Mouse (Mus musculus): ENCODE data around the gene 4931428F04Rik. TPM values are rescaled to one million over a fixed set of nuclear protein-coding genes. Genes with fewer than 3 reads are reported as not detected.

4931428F04Rik gene
- total and polyA plus RNA-seq, 2 experiments from 2014 or later = 70.9 to 146 TPM

- Histone ChIP-seq H3K9me3 (ENCODE audit: low read length) (no peaks in the 10 kb centered on the region), H3K27me3 (ENCODE audit: insufficient read depth, low read length) (peaks cover 53% of the 10 kb centered on the region)
- WGBS = 60% methylated on average over 7 of the region's 7 CpGs
These were observed 29.1 kb downstream of the 4931428F04Rik start for GRCm38 (mm10) chr8:105260371-105261099.

GRCm38 (mm10) chr8:105259721-105260320 is 29.8 kb downstream of the 4931428F04Rik start:
- peak; percentile 97 for TF ChIP-seq CTCF (IDR thresholded peaks at IDR 0.05; ENCODE audit: low read depth)
- WGBS = 3% methylated on average over 30 of the region's 30 CpGs

More at GRCm38 (mm10) chr8:105260371-105261099, 29.1 kb downstream of the 4931428F04Rik start:
- no peaks in the 10 kb centered on the region for H3K4me1 ChIP-seq (ENCODE audit: insufficient read depth)
- no peak overlapping the region for H3K27ac ChIP-seq (ENCODE audit: low read depth, low read length)
- H3K9ac ChIP-seq = no peak overlapping the region
- no peak overlapping the region for H3K4me2 ChIP-seq (ENCODE audit: low read depth)
- no peak overlapping the region for H3K4me3 ChIP-seq (ENCODE audit: low read depth, low read length)
- ATAC-seq (no peak), DNase-seq (no peak)
- H3K36me3 ChIP-seq (ENCODE audit: insufficient read depth) = no peaks in the 10 kb centered on the region
- no peak for TF ChIP-seq CTCF (IDR thresholded peaks at IDR 0.05; ENCODE audit: low read depth)

GRCm38 (mm10) chr8:105258911-105259720 is 30.5 kb downstream of the 4931428F04Rik start:
- no peak for DNase-seq
- WGBS = 3% methylated on average over 55 of the region's 55 CpGs
- no peak overlapping the region for H3K27ac ChIP-seq (ENCODE audit: low read depth, low read length)
- ATAC-seq = peak; percentile 19
- peak overlapping the region; percentile 64 for H3K4me2 ChIP-seq (ENCODE audit: low read depth)
- peaks cover 48% of the 10 kb centered on the region for H3K27me3 ChIP-seq (ENCODE audit: insufficient read depth, low read length)
- peaks cover 4% of the 10 kb centered on the region for H3K4me1 ChIP-seq (ENCODE audit: insufficient read depth)
- H3K4me3 ChIP-seq (ENCODE audit: low read depth, low read length) = peak overlapping the region; percentile 36
- H3K9ac ChIP-seq = peak overlapping the region; percentile 33; the same call in 1 of the 2 replicates
- TF ChIP-seq CTCF (IDR thresholded peaks at IDR 0.05; ENCODE audit: low read depth) = peak; percentile 54
- H3K36me3 ChIP-seq (ENCODE audit: insufficient read depth) = no peaks in the 10 kb centered on the region
- no peaks in the 10 kb centered on the region for H3K9me3 ChIP-seq (ENCODE audit: low read length)

More at GRCm38 (mm10) chr8:105259721-105260320, 29.8 kb downstream of the 4931428F04Rik start:
- H3K9ac ChIP-seq = peak overlapping the region; percentile 33; the same call in 1 of the 2 replicates
- peak overlapping the region; percentile 36 for H3K4me3 ChIP-seq (ENCODE audit: low read depth, low read length)
- H3K4me1 ChIP-seq (ENCODE audit: insufficient read depth) = peaks cover 2% of the 10 kb centered on the region
- H3K4me2 ChIP-seq (ENCODE audit: low read depth) = peak overlapping the region; percentile 64
- ATAC-seq (peak; percentile 62), DNase-seq (peak; percentile 79)
- H3K27ac ChIP-seq (ENCODE audit: low read depth, low read length) = no peak overlapping the region
- H3K27me3 ChIP-seq (ENCODE audit: insufficient read depth, low read length) = peaks cover 48% of the 10 kb centered on the region
- no peaks in the 10 kb centered on the region for H3K36me3 ChIP-seq (ENCODE audit: insufficient read depth)
- no peaks in the 10 kb centered on the region for H3K9me3 ChIP-seq (ENCODE audit: low read length)

- H3K27me3 ChIP-seq (ENCODE audit: insufficient read depth, low read length) = peaks cover 44% of the 10 kb centered on the region
- H3K27ac ChIP-seq (ENCODE audit: low read depth, low read length) = no peak overlapping the region
- no peak for TF ChIP-seq CTCF (IDR thresholded peaks at IDR 0.05; ENCODE audit: low read depth)
- H3K4me3 ChIP-seq (ENCODE audit: low read depth, low read length) = no peak overlapping the region
- peaks cover 10% of the 10 kb centered on the region; the same call in 1 of the 2 replicates for H3K36me3 ChIP-seq (ENCODE audit: insufficient read depth)
- H3K4me2 ChIP-seq (ENCODE audit: low read depth) = no peak overlapping the region
- H3K9ac ChIP-seq = no peak overlapping the region
- no peaks in the 10 kb centered on the region for H3K9me3 ChIP-seq (ENCODE audit: low read length)
- DNase-seq (no peak), ATAC-seq (no peak)
- WGBS = 69% methylated on average over 7 of the region's 7 CpGs
- peaks cover 4% of the 10 kb centered on the region for H3K4me1 ChIP-seq (ENCODE audit: insufficient read depth)
These were observed 32.1 kb downstream of the 4931428F04Rik start for GRCm38 (mm10) chr8:105257318-105258114.

GRCm38 (mm10) chr8:105254966-105255350 is 34.7 kb downstream of the 4931428F04Rik start, which contains the start of gene B3gnt9:
Gene B3gnt9, minus strand, starts transcription at chr8:105255153.
- DNase-seq = no peak
- Histone ChIP-seq H3K4me2 (ENCODE audit: low read depth) (peak within 1 kb of the TSS; percentile 92), H3K27ac (ENCODE audit: low read depth, low read length) (no peak within 1 kb of the TSS)

More at GRCm38 (mm10) chr8:105254966-105255350, 34.7 kb downstream of the 4931428F04Rik start, which contains the start of gene B3gnt9:
- ATAC-seq = 0 out of 2 replicates have a peak, but pooled peaks have one; percentile 17
- peaks cover 4% of the 10 kb centered on the region for H3K4me1 ChIP-seq (ENCODE audit: insufficient read depth)
- peak within 1 kb of the TSS; percentile 56 for H3K4me3 ChIP-seq (ENCODE audit: low read depth, low read length)
- no peaks in the 10 kb centered on the region for H3K9me3 ChIP-seq (ENCODE audit: low read length)
- 4% methylated on average over 14 of the region's 14 CpGs for WGBS
- peaks cover 32% of the 10 kb centered on the region for H3K36me3 ChIP-seq (ENCODE audit: insufficient read depth)
- H3K9ac ChIP-seq = peak within 1 kb of the TSS; percentile 73
- peaks cover 27% of the 10 kb centered on the region for H3K27me3 ChIP-seq (ENCODE audit: insufficient read depth, low read length)
- TF ChIP-seq CTCF (IDR thresholded peaks at IDR 0.05; ENCODE audit: low read depth) = no peak
